Mouse (Mus musculus): ENCODE results near the gene Anxa3. TPM values are rescaled to one million over a fixed set of nuclear protein-coding genes. Genes with fewer than 3 reads are reported as not detected.
A peak's percentile ranks its signal among the peaks of the same experiment; 100 is the strongest.

Gene Anxa3
- polyA plus RNA-seq, 1 experiment from 2014 or later: 15.0 TPM

- DNase-seq (ENCODE audit: low spot score): no peak
These were observed 54.8 kb downstream of the Anxa3 start for GRCm38 (mm10) chr5:96847986-96848385.

- DNase-seq (ENCODE audit: low spot score): no peak
These were observed 55.2 kb downstream of the Anxa3 start for GRCm38 (mm10) chr5:96848386-96848785.

GRCm38 (mm10) chr5:96849232-96849631 is 56.1 kb downstream of the Anxa3 start:
- DNase-seq (ENCODE audit: low spot score): no peak

GRCm38 (mm10) chr5:96853451-96853850 is 60.3 kb downstream of the Anxa3 start:
- DNase-seq (ENCODE audit: low spot score): no peak

GRCm38 (mm10) chr5:96854350-96854749 is 61.2 kb downstream of the Anxa3 start:
- no peak for DNase-seq (ENCODE audit: low spot score)

- no peak for DNase-seq (ENCODE audit: low spot score)
These were observed 66.8 kb downstream of the Anxa3 start for GRCm38 (mm10) chr5:96859938-96860337.

GRCm38 (mm10) chr5:96867171-96867570 is 74.0 kb downstream of the Anxa3 start:
- no peak for DNase-seq (ENCODE audit: low spot score)

- no peak for DNase-seq (ENCODE audit: low spot score)
These were observed 75.8 kb downstream of the Anxa3 start for GRCm38 (mm10) chr5:96868893-96869292.

- DNase-seq (ENCODE audit: low spot score): no peak
These were observed 77.9 kb downstream of the Anxa3 start for GRCm38 (mm10) chr5:96870996-96871395.

- DNase-seq (ENCODE audit: low spot score): peak; percentile 78
These were observed 85.0 kb downstream of the Anxa3 start for GRCm38 (mm10) chr5:96878178-96878577.

- peak; percentile 81 for DNase-seq (ENCODE audit: low spot score)
These were observed 85.9 kb downstream of the Anxa3 start for GRCm38 (mm10) chr5:96878851-96879540.

GRCm38 (mm10) chr5:96880231-96880630 is 87.1 kb downstream of the Anxa3 start:
- no peak for DNase-seq (ENCODE audit: low spot score)

GRCm38 (mm10) chr5:96881118-96881517 is 88.0 kb downstream of the Anxa3 start:
- DNase-seq (ENCODE audit: low spot score): no peak

- no peak for DNase-seq (ENCODE audit: low spot score)
These were observed 88.5 kb downstream of the Anxa3 start for GRCm38 (mm10) chr5:96881613-96882012.

GRCm38 (mm10) chr5:96885202-96885601 is 92.1 kb downstream of the Anxa3 start:
- DNase-seq (ENCODE audit: low spot score): no peak

- no peak for DNase-seq (ENCODE audit: low spot score)
These were observed 95.3 kb downstream of the Anxa3 start for GRCm38 (mm10) chr5:96888396-96888795.

GRCm38 (mm10) chr5:96890367-96890766 is 97.2 kb downstream of the Anxa3 start:
- DNase-seq (ENCODE audit: low spot score): no peak

Other genes with a start within 250 kb of the Anxa3 start
- gene Bmp2k, start 204.3 kb downstream of the Anxa3 start, polyA plus RNA-seq (2015; fragmentation: Nextera tagmentation; extraction: Ambion mirVana): 24.3 and 29.7 TPM in 2 replicates